Mouse (Mus musculus): Measurements from ENCODE around the gene Vmn1r4. TPM values are rescaled to one million over a fixed set of nuclear protein-coding genes. Genes with fewer than 3 reads are reported as not detected.
A peak's percentile ranks its signal among the peaks of the same experiment; 100 is the strongest.

The Vmn1r4 gene
- total and polyA plus RNA-seq, 3 experiments, result 0.04 to 0.40 (median 0.31) TPM

DNA sequence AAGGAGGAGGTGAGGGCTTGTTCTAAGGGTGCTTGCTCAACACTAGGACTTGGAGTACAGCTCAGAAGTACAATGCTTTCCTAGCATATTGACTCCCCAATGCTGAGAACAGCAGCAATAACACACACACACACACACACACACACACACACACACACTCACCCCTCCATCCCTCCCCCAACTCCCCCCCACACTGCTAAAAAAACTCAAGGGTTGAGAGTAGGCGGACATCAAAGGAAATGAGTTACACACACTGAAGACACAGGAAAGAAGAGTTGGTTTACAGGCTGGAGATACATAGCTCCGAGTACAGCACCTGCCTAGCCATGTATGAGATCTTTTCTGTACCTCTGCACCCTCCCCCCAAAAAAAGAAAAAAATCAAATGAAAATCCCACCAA lies 7.5 kb upstream of the Vmn1r4 start:
- DNase-seq, result no peak

- DNase-seq, result peak; percentile 43
Measured at GRCm38 (mm10) chr6:56917578-56918368, 6.0 kb upstream of the Vmn1r4 start.

DNA sequence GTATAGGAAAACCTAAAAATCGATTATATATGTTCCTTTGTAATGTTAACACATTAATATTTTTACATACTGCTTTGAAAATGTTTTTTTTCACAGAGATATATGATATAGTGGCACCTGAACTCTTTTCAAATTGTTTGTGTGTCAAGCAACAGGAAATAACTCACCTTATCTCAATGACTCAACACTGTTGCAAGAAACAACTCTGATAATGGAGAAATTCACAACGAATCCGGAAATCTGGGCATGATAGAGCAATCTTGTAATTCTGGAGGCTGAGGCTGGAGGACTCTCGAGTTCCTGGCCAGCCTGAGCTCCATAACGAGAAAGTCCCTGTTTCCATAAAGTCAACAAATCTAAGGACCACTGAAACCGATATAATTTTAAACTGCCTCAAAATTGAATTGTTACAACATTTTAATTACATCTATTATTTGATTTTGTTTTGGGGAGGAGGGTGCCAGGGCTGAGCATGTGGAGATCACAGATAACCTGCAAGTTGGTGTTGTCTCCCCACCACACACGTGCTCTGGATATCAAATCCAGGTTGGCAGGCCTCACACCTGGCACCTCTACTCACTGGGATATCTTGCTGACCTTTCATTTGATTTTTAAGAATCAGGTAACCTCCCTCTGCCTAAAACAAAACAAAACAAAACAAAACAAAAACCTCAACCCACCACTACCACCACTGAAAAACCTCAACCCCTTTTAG lies 4.3 kb upstream of the Vmn1r4 start:
- DNase-seq, result no peak

- DNase-seq, result no peak
Measured at GRCm38 (mm10) chr6:56920222-56921092, 3.4 kb upstream of the Vmn1r4 start.

DNA sequence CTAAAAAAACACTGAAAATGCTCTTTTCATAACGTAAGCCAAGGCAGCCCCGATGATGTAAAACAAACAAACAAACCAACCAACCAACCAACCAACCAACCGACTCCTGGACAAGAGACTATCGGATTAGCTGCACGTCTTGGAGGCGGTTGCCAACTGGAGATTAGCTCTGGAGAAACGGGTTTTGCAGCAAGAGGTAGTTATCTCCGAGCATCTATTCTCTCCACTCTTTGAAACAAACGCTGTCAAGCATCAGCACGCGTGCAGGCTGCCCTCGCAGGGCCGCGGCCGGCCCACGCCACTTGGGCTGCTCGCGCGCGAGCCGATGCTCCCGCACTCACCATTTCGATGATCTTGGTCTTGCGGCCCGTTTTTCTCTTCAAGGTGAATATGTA lies 487 bp upstream of the Vmn1r4 start:
- DNase-seq, result no peak

DNA sequence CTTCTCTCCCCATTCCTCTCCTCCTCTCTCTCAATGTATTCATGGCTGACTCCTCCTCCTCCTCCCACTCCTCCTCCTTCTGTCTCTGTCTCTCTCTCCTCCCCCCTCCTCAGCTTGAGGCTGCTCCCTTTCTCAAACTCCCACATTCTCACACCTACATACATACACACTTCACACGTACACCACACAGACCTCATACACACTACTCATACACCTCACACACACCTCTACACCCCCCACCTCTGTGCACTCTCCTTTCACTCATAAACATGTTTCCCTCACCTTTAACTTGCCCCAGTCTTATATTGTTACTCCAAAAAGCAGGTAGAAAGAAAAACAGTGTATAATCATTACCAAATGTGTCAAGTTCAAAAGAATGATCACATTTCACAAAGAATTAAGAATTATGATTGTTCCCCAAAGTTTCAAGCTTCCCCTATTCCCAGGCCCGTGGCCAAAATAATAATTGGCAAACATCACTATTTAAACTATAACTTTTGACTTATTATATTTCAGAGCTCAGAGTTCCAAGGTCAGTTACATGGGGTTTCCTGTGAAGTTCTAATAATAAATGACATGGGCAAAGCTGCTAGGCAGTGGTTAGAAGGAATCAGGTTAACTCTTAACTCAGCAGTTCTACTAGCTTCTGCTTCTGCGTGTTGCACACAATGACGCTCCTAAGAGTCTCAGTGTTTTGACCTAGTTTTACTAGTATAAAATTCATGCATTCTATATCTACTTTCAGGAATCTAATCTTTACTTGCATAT lies 8.0 kb downstream of the Vmn1r4 start:
- no peak for DNase-seq

DNA sequence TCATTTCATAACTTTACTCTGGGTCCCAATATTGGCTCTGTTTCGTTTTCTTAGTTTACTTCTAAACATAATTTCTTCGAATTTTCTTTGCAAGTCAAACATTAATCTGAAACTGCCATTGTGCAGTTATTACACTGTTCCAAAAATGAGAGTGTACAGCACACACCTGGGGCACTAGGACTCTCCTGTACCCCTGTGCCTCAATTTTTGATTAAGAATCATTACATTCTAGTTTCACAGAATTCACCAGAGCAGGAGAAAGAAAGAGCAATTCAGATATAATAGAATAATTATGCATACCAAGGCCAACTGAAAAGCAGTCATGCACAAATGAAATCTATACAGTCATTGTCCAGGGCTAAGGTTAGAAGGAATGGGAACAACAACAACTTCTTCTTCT lies 8.6 kb downstream of the Vmn1r4 start:
- DNase-seq, result no peak

GRCm38 (mm10) chr6:56934366-56934765 lies 10.6 kb downstream of the Vmn1r4 start:
- no peak for DNase-seq

- DNase-seq, result no peak
Measured at GRCm38 (mm10) chr6:56956436-56956835, 32.6 kb downstream of the Vmn1r4 start.

GRCm38 (mm10) chr6:56969973-56970372 lies 46.2 kb downstream of the Vmn1r4 start, which contains the start of gene Vmn1r5:
Vmn1r5 (plus strand) TSS chr6:56970273.
- DNase-seq, result no peak

- no peak for DNase-seq
Measured at GRCm38 (mm10) chr6:56996943-56997342, 73.1 kb downstream of the Vmn1r4 start, which contains the start of gene Vmn1r6. Vmn1r6 (plus strand) TSS chr6:56997243.

Other genes starting within 250 kb of the Vmn1r4 start
- 10 to 100 TPM; 18.9 to 28.1 TPM for gene Lsm5, start 219.3 kb upstream of the Vmn1r4 start, total RNA-seq (2021)
- 0.31 TPM in 1 of 2 replicates, not detected in the other for gene Lsm5, start 219.3 kb upstream of the Vmn1r4 start, polyA plus RNA-seq (2012; rRNA removed)
- gene Avl9, start 209.1 kb upstream of the Vmn1r4 start, total RNA-seq (2021), result 10 to 100 TPM; 18.8 to 28.4 TPM
- gene Avl9, start 209.1 kb upstream of the Vmn1r4 start, polyA plus RNA-seq (2012; rRNA removed), result 6.1 and 6.8 TPM in 2 replicates
- gene Kbtbd2, start 126.2 kb upstream of the Vmn1r4 start, total RNA-seq (2021), result 10 to 100 TPM; 28.5 to 32.7 TPM
- 3.0 and 4.3 TPM in 2 replicates for gene Kbtbd2, start 126.2 kb upstream of the Vmn1r4 start, polyA plus RNA-seq (2012; rRNA removed)
- gene Fkbp9, start 92.0 kb upstream of the Vmn1r4 start, total RNA-seq (2021), result 10 to 100 TPM; 53.9 to 87.1 TPM
- 33.5 and 35.2 TPM in 2 replicates for gene Fkbp9, start 92.0 kb upstream of the Vmn1r4 start, polyA plus RNA-seq (2012; rRNA removed)
- 10 to 100 TPM; 17.8 to 25.3 TPM for gene Nt5c3, start 83 bp upstream of the Vmn1r4 start, total RNA-seq (2021)
- 5.6 and 15.5 TPM in 2 replicates for gene Nt5c3, start 83 bp upstream of the Vmn1r4 start, polyA plus RNA-seq (2012; rRNA removed)
- gene Vmn1r5, start 46.3 kb downstream of the Vmn1r4 start, total RNA-seq (2021), result not detected
- gene Vmn1r5, start 46.3 kb downstream of the Vmn1r4 start, polyA plus RNA-seq (2012; rRNA removed), result not detected in 2 replicates
- gene Vmn1r6, start 73.2 kb downstream of the Vmn1r4 start, total RNA-seq (2021), result not detected
- not detected in 2 replicates for gene Vmn1r6, start 73.2 kb downstream of the Vmn1r4 start, polyA plus RNA-seq (2012; rRNA removed)
- not detected for gene Vmn1r7, start 101.3 kb downstream of the Vmn1r4 start, total RNA-seq (2021)
- gene Vmn1r7, start 101.3 kb downstream of the Vmn1r4 start, polyA plus RNA-seq (2012; rRNA removed), result not detected in 2 replicates
- gene Vmn1r8, start 108.3 kb downstream of the Vmn1r4 start, total RNA-seq (2021), result not detected
- gene Vmn1r8, start 108.3 kb downstream of the Vmn1r4 start, polyA plus RNA-seq (2012; rRNA removed), result not detected in 2 replicates
- gene Vmn1r9, start 142.8 kb downstream of the Vmn1r4 start, total RNA-seq (2021), result not detected
- gene Vmn1r9, start 142.8 kb downstream of the Vmn1r4 start, polyA plus RNA-seq (2012; rRNA removed), result not detected in 2 replicates
- not detected for gene Vmn1r10, start 185.4 kb downstream of the Vmn1r4 start, total RNA-seq (2021)
- not detected in 2 replicates for gene Vmn1r10, start 185.4 kb downstream of the Vmn1r4 start, polyA plus RNA-seq (2012; rRNA removed)
- gene Vmn1r11, start 209.4 kb downstream of the Vmn1r4 start, total RNA-seq (2021), result not detected
- not detected in 2 replicates for gene Vmn1r11, start 209.4 kb downstream of the Vmn1r4 start, polyA plus RNA-seq (2012; rRNA removed)
- not detected for gene Vmn1r12, start 232.9 kb downstream of the Vmn1r4 start, total RNA-seq (2021)
- gene Vmn1r12, start 232.9 kb downstream of the Vmn1r4 start, polyA plus RNA-seq (2012; rRNA removed), result not detected in 2 replicates